Mouse (Mus musculus) forebrain, embryonic 11.5 days (tissue): ENCODE results near the gene Stox2. TPM values are rescaled to one million over a fixed set of nuclear protein-coding genes. Genes with fewer than 3 reads are reported as not detected.

Experiments
- ATAC-seq: fragments of 200-750 bp; cut with Nextera tagmentation; replicated peaks from 2 replicates; pipeline ENCODE4 v1.8.0; 2017; ENCODE audit warnings: moderate TSS enrichment; ENCODE audit not compliant: low FRiP score
- DNase-seq: peaks from one replicate; pipeline ENCODE4 v3.0.0-alpha.2; 2017; ENCODE audit warnings: low spot score
- H3K27ac ChIP-seq: fragments of 300-500 bp; sonication (generic); 2 replicates; pipeline ENCODE4 v1.5.1; 2014; ENCODE audit warnings: low read depth, low read length
- H3K27me3 ChIP-seq: fragments of 300-500 bp; sonication (generic); 2 replicates; pipeline ENCODE4 v1.6.1; 2014; ENCODE audit warnings: mild to moderate bottlenecking, low read length, mixed read lengths; ENCODE audit not compliant: control insufficient read depth, insufficient read depth
- H3K36me3 ChIP-seq: fragments of 300-500 bp; sonication (generic); 2 replicates; pipeline ENCODE4 v1.6.1; 2014; ENCODE audit warnings: mild to moderate bottlenecking, low read length, moderate library complexity, mixed read lengths; ENCODE audit not compliant: control insufficient read depth, insufficient read depth
- H3K4me1 ChIP-seq: fragments of 300-500 bp; sonication (generic); replicated peaks from 2 replicates; pipeline ENCODE4 v1.6.1; 2014; ENCODE audit warnings: low read length, mixed read lengths; ENCODE audit not compliant: control insufficient read depth, insufficient read depth
- H3K4me2 ChIP-seq: fragments of 300-500 bp; sonication (generic); 2 replicates; pipeline ENCODE4 v1.6.1; 2014; ENCODE audit warnings: low read depth, mild to moderate bottlenecking, low read length, moderate library complexity, mixed read lengths; ENCODE audit not compliant: severe bottlenecking
- H3K4me3 ChIP-seq: fragments of 300-500 bp; sonication (generic); 2 replicates; pipeline ENCODE4 v1.5.1; 2014; ENCODE audit warnings: low read depth, low read length
- H3K9ac ChIP-seq: fragments of 300-500 bp; sonication (generic); 2 replicates; pipeline ENCODE4 v1.6.1; 2014; ENCODE audit warnings: low read length
- H3K9me3 ChIP-seq: fragments of 300-500 bp; sonication (generic); 2 replicates; pipeline ENCODE4 v1.6.1; 2016; ENCODE audit warnings: low read length, mixed read lengths; ENCODE audit not compliant: control insufficient read depth
- WGBS: fragments of 180-500 bp; shearing (Covaris S2); extraction: QIAGEN DNeasy Blood & Tissue Kit; methylation state at CpG from one replicate; pipeline ENCODE4 v1.1.7; 2014; 5-methylcytosine and 5-hydroxymethylcytosine counted together
- polyA plus RNA-seq: library from polyadenylated mRNA; unstranded; fragments of >200 nt; fragmentation: Nextera tagmentation; extraction: Ambion mirVana; gene quantifications from 2 replicates; pipeline ENCODE4 v1.2.1, GENCODE M21; 2014

Stox2 gene
- polyA plus RNA-seq, 1 experiment from 2014 or later, result 34.6 TPM

DNA sequence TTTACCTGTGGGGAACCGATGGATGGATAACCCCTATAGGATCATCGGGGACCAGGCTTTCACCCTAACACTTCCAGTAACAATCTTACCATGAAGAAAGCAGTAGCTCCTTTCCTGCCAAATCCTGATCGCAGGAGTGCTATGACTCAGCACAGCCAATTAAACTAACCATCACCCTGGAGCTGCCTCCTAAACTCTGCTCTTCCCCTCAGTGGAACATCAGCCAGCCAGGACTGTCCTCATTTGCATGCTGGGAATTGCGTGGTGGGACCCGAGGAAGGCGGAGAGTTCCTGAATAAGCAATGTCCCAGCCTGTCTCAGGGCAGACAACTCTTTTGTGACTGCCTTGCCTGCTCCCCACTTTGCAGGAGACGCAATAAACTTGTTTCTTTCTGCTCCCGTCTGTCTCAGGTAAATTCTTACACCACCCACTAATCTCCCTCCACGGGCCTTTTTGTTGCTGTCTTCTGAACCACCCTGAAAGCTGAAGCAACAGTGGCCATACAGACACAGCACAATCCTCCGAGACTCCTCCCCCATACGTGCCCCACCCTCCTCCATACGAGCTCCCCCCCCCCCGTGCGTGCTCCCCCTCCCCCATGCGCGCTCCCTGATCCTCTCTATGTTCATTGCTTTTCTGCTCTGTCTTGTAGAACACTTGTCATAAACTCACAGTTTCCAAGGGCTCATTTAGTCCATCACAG is 121.9 kb downstream of the Stox2 start:
- Histone ChIP-seq H3K36me3 (no peaks in the 10 kb centered on the region), H3K4me2 (no peak overlapping the region), H3K27me3 (no peaks in the 10 kb centered on the region), H3K9ac (no peak overlapping the region), H3K27ac (no peak overlapping the region), H3K9me3 (no peaks in the 10 kb centered on the region), H3K4me1 (peaks cover 5% of the 10 kb centered on the region; the same call in 1 of the 2 replicates), H3K4me3 (no peak overlapping the region)
- ATAC-seq, result 0 out of 2 replicates have a peak, but pooled peaks have one; percentile 39
- 30% methylated on average over 16 of the region's 16 CpGs for WGBS
- no peak for DNase-seq

DNA sequence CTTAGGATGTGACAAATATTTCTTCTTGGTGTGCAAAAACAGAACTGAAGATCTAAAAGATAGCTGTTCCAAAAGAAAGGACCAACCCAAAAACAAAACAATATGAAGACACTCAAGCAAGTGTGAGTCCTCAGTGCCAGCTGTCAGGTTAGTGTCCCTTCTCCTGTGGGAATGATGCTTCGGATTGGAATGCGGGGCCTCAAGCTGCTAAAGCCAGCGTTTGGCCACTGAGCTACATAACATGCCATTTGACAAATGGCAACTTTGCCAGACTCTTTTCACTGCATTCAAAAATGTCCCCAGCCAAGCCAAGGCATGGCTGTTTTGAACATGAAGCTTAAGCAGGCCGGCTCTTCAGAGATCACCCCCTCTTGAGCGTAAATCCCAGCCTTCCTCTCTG is 124.9 kb downstream of the Stox2 start:
- Histone ChIP-seq H3K4me2 (no peak overlapping the region), H3K36me3 (no peaks in the 10 kb centered on the region), H3K4me3 (no peak overlapping the region), H3K9me3 (no peaks in the 10 kb centered on the region), H3K27me3 (no peaks in the 10 kb centered on the region), H3K27ac (no peak overlapping the region), H3K9ac (no peak overlapping the region), H3K4me1 (peaks cover 5% of the 10 kb centered on the region; the same call in 1 of the 2 replicates)
- ATAC-seq (no peak), DNase-seq (no peak)
- WGBS, result 22% methylated on average over 5 of the region's 5 CpGs

DNA sequence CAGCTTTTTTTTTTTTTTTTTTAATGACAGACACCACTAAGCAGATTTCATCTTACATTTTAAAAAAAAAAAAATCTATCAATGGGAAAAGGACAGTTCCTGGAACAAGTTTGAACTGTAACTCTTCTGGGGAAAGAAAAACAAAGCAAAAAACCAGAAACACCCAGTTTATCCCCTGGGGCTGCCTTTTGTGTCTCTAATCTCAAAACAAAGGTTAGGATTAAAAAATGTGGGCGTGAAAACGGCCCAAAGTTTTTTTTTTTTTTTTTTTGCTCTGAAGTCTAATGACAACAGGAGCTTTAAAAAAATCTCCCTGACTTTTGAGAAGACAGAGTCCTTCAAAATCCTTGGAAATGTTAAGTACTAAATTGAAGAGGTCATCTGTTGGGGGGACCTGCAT is 125.5 kb downstream of the Stox2 start:
- Histone ChIP-seq H3K4me1 (peaks cover 5% of the 10 kb centered on the region; the same call in 1 of the 2 replicates), H3K27ac (no peak overlapping the region), H3K9ac (no peak overlapping the region), H3K36me3 (no peaks in the 10 kb centered on the region), H3K4me3 (no peak overlapping the region), H3K27me3 (no peaks in the 10 kb centered on the region), H3K4me2 (no peak overlapping the region), H3K9me3 (no peaks in the 10 kb centered on the region)
- DNase-seq (no peak), ATAC-seq (no peak)
- 7% methylated on average over 2 of the region's 2 CpGs for WGBS

DNA sequence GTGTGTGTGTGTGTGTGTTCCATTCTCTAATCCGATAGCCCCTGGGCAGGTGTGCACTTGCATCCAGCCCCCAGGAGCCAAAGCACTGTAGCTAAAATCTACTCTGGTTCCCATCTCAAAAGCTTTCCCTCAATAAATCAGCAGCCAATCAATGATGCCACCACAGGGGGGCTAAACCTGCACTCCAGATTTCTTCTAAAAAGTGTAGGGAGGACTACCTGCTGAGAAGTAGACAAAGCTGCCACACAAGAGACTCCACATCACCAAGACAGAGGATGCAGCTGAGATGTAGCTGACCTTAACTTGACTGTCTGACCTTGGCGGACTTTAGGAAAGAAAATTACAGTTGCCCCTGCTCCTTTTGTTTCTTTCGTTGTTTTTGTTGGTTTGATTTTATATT is 127.7 kb downstream of the Stox2 start:
- Histone ChIP-seq H3K27ac (no peak overlapping the region), H3K4me2 (no peak overlapping the region), H3K4me3 (no peak overlapping the region), H3K4me1 (peaks cover 5% of the 10 kb centered on the region; the same call in 1 of the 2 replicates), H3K27me3 (no peaks in the 10 kb centered on the region), H3K9ac (no peak overlapping the region), H3K36me3 (no peaks in the 10 kb centered on the region), H3K9me3 (no peaks in the 10 kb centered on the region)
- DNase-seq, result no peak
- WGBS, result 58% methylated on average over 3 of the region's 3 CpGs
- ATAC-seq, result no peak

DNA sequence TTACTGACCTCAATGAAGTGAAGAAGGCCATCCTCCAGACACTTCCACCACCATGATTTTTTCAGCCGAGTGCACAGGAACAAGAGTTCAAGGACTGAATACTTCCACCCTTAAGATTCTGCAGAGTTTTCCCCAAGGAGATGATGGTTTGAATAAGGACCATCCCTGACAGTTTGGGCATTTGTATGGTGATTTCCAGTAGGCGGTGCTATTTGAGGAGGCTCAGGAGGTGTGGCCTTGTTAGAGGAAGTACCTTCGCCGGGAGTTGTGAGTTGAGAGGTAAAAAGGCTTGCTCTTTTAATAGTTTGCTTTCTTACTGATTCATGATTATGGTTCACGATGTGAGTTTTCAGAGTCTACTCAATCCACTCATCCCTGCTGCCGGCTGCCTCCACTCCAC is 138.0 kb downstream of the Stox2 start:
- 94% methylated on average over 6 of the region's 6 CpGs for whole genome bisulfite sequencing
- H3K4me1 ChIP-seq, result no peaks in the 10 kb centered on the region
- H3K4me2 ChIP-seq, result no peak overlapping the region
- H3K9ac ChIP-seq, result no peak overlapping the region
- H3K4me3 ChIP-seq, result no peak overlapping the region
- no peaks in the 10 kb centered on the region for H3K9me3 ChIP-seq
- no peaks in the 10 kb centered on the region for H3K27me3 ChIP-seq
- no peak overlapping the region for H3K27ac ChIP-seq
- H3K36me3 ChIP-seq, result no peaks in the 10 kb centered on the region
- ATAC-seq (no peak), DNase-seq (no peak)

DNA sequence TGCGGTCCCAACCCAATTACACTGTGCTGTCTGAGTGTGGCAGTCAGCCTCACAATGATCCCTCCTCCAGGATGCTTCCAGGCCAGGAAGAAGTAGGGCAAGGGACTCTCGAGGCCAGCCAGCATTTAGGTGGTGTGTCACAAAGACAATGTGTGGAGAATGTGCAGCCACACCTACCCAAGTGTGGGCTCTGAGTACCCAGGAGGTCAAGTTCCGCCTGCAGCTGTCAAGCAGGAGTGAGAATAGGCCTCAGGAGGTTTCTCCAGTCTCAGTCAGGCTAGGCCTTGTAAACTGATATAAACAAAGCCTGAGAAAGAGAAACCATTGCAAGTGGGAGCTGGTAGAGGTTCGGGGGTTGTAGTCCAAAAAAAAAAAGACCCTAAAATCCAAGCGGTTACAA is 139.8 kb downstream of the Stox2 start:
- ATAC-seq (no peak), DNase-seq (no peak)
- 86% methylated on average over 5 of the region's 5 CpGs for WGBS
- Histone ChIP-seq H3K4me1 (no peaks in the 10 kb centered on the region), H3K27ac (no peak overlapping the region), H3K4me3 (no peak overlapping the region), H3K36me3 (no peaks in the 10 kb centered on the region), H3K27me3 (no peaks in the 10 kb centered on the region), H3K4me2 (no peak overlapping the region), H3K9ac (no peak overlapping the region), H3K9me3 (no peaks in the 10 kb centered on the region)

DNA sequence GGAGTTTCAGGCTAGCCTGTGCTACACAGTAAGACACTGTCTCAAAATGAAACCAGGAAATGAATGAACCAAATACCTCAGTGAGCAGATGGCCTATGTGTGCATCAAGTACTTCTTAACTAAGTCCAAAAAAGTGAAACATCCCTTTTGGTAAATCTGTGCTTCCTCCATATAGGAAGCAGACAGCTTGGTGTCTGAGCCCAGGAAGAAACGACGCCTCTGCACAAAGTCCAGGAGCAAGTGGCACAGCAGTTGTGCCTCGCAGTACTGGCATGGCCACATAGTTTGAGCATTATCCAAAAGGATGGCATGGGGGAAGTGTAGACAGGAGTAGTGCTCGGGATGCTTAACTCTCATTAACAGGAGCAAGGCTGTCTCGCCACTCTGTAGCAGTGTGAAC is 140.3 kb downstream of the Stox2 start:
- no peak overlapping the region for H3K4me2 ChIP-seq
- DNase-seq, result no peak
- no peaks in the 10 kb centered on the region for H3K36me3 ChIP-seq
- WGBS, result 97% methylated on average over 5 of the region's 5 CpGs
- ATAC-seq, result no peak
- no peaks in the 10 kb centered on the region for H3K9me3 ChIP-seq
- H3K4me3 ChIP-seq, result no peak overlapping the region
- no peaks in the 10 kb centered on the region for H3K4me1 ChIP-seq
- no peak overlapping the region for H3K27ac ChIP-seq
- no peak overlapping the region for H3K9ac ChIP-seq
- H3K27me3 ChIP-seq, result no peaks in the 10 kb centered on the region

DNA sequence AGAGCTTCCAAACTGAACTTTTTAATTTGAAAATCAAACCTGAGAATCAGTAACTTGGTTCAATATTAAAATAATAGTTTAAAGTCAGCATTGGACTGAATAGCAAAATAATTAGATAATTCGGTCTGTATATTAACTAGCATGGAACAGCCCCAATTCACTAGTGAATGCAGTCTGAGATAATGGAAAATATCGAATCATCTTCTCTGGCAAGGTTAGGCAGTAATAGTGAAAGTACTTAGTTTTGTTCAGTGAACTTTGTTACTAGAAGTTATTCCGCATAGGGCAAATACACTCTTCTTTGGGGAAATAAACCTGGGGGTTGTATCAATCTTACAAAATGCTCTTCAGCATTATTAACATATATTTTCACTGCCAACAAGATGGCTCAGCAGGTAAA is 147.7 kb downstream of the Stox2 start:
- H3K4me2 ChIP-seq, result no peak overlapping the region
- no peaks in the 10 kb centered on the region for H3K9me3 ChIP-seq
- no peaks in the 10 kb centered on the region for H3K4me1 ChIP-seq
- H3K36me3 ChIP-seq, result no peaks in the 10 kb centered on the region
- WGBS, result 93% methylated on average over 3 of the region's 3 CpGs
- no peak for DNase-seq
- H3K9ac ChIP-seq, result no peak overlapping the region
- ATAC-seq, result no peak
- H3K4me3 ChIP-seq, result no peak overlapping the region
- H3K27ac ChIP-seq, result no peak overlapping the region
- no peaks in the 10 kb centered on the region for H3K27me3 ChIP-seq

DNA sequence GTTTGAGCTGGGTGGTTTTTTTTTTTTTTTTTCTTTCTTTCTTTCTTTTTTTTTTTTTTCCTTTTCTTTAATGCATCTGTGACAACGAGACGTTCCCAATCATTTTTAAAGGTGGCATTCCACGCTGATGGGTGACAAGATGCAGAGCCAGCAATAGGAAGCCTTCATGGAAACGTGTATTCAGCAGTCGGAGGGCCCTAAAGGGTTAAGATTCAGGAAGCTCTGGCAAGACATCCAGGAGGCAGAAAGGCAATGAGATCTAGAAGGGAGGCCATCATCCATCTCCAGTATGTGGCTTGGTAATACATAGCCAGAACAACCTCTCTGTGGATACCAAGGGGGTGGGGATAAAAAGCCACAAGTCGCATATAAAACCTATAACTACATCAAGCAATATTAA is 156.5 kb downstream of the Stox2 start:
- ATAC-seq, result no peak
- peak overlapping the region; percentile 99 for H3K9ac ChIP-seq
- H3K36me3 ChIP-seq, result no peaks in the 10 kb centered on the region
- peaks cover 8% of the 10 kb centered on the region; the same call in 1 of the 2 replicates for H3K4me1 ChIP-seq
- peak overlapping the region; percentile 96 for H3K4me3 ChIP-seq
- WGBS, result 4% methylated on average over 6 of the region's 6 CpGs
- peak overlapping the region; percentile 77 for H3K4me2 ChIP-seq
- no peaks in the 10 kb centered on the region for H3K9me3 ChIP-seq
- peak overlapping the region; percentile 97; the same call in 1 of the 2 replicates for H3K27ac ChIP-seq
- H3K27me3 ChIP-seq, result no peaks in the 10 kb centered on the region
- no peak for DNase-seq
